ENCODE assay signal across 10 mouse cellular contexts in the genomic region with DNA sequence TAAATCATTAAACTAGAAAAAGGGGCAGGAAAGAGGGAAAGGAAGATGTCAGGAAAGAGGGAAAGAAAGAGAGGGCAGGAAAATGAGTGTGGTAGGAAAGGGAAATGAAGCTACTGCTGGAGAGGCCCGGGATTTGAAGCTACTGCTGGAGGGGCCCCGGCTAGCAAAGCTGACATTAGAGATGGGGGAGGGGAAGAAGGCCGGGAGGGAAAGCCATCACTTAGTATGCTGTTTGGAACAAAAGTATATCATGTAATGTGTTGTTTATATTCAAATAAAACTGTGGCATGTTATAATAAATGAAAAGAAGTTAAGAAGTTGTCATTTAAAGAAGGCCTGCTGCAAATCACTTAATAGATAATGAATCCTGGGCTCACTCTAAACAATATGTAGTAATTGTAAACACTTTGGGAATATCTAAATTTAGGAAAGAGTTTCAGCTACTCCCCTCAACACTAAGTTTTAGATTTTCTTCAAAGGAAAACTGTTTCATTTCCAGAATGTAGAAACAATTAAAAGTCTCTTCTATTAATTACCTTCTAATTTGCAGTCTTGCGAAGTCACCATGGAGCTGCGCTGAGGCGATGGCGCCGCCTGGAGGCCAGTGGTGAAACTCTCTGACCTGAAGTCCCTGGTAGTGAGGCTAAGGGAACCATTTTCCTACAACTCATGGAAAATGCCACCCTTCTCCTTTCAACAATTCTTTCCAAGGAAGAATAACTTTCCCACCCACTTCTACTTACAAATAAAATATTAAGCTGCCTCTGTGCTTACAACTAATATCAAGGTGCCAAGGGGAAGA.
DNase-seq lines count a peak whose midpoint lies in the region; ATAC-seq and TF ChIP-seq lines count a peak whose summit lies in the region.
"Had no signal": no experiment of that assay in that cellular context is flagged by ENCODE, and none has a peak within 500 bp of the region (broad histone marks: within the 10 kb centered on the region; RNA-seq: fewer than 3 reads in every experiment).

No protein-coding gene starts in this region.

- no peaks in the 10 kb centered on the region for H3K4me1 ChIP-seq in kidney, adult 2 months (ENCODE audit: control insufficient read depth, insufficient read depth, low read length)
- peaks cover 10% of the 10 kb centered on the region; the same call in 1 of the 2 replicates for H3K4me1 ChIP-seq in kidney, embryonic 15.5 days
- H3K4me1 ChIP-seq in neural tube, embryonic 14.5 days (ENCODE audit: control insufficient read depth, insufficient read depth, low read length) = no peaks in the 10 kb centered on the region
- H3K4me1 ChIP-seq: embryonic facial prominence, embryonic 13.5 days had no signal

- H3K27ac ChIP-seq in kidney, adult 2 months (ENCODE audit: insufficient read depth, low read depth, low read length) = no peak overlapping the region
- no peak overlapping the region for H3K27ac ChIP-seq in kidney, embryonic 15.5 days
- H3K27ac ChIP-seq in neural tube, embryonic 14.5 days (ENCODE audit: low read depth, low read length) = no peak overlapping the region
- H3K27ac ChIP-seq: embryonic facial prominence, embryonic 13.5 days; macrophage had no signal

- no peak overlapping the region for H3K9ac ChIP-seq in kidney, embryonic 15.5 days
- no peak overlapping the region for H3K9ac ChIP-seq in neural tube, embryonic 14.5 days (replicated peaks; ENCODE audit: low read depth, low read length)
- H3K9ac ChIP-seq: embryonic facial prominence, embryonic 13.5 days had no signal

- ATAC-seq in kidney, embryonic 15.5 days (replicated peaks; ENCODE audit: low FRiP score) = no peak
- peak; percentile 82 for ATAC-seq in common myeloid progenitor, adult 5-6 weeks (replicated peaks; ENCODE audit: low read depth, poor library complexity, severe bottlenecking)
- peak; percentile 70 for ATAC-seq in neural tube, embryonic 14.5 days (ENCODE audit: low read depth)

- peak; percentile 78 for TF ChIP-seq CTCF in kidney, adult 2 months (conservative IDR thresholded peaks at IDR 0.05; ENCODE audit: insufficient read depth, insufficient read length, low read depth, low read length)

- no peak for TF ChIP-seq POLR2A in kidney, adult 2 months (IDR thresholded peaks at IDR 0.05; ENCODE audit: low read depth, low read length)

- peak; percentile 57 for DNase-seq in kidney, adult 2 months
- DNase-seq in MN1 (ENCODE audit: low spot score) = peak; percentile 59
- DNase-seq in heart, postnatal 14 days = peak; percentile 70 to 77
- DNase-seq in left cerebral cortex, postnatal 14 days (ENCODE audit: low spot score in 2 of 2) = peak; percentile 72 to 86
- no peak for DNase-seq in spleen, postnatal 14 days (ENCODE audit: low spot score in 2 of 2)

- H3K36me3 ChIP-seq in kidney, adult 2 months (ENCODE audit: control insufficient read depth, insufficient read depth, low read length) = no peaks in the 10 kb centered on the region
- no peaks in the 10 kb centered on the region for H3K36me3 ChIP-seq in kidney, embryonic 15.5 days
- H3K36me3 ChIP-seq in neural tube, embryonic 14.5 days (ENCODE audit: control insufficient read depth, insufficient read depth, low read length) = no peaks in the 10 kb centered on the region
- H3K36me3 ChIP-seq: embryonic facial prominence, embryonic 13.5 days had no signal

- intact Hi-C loops in heart, postnatal 14 days (cut with DNase I) = loop anchor here (2.0 to 10.0 kb wide), 3 partner anchors 68 to 855 kb away; no protein-coding TSS in a partner anchor
- intact Hi-C loops in left cerebral cortex, postnatal 14 days (cut with DNase I) = loop anchor here (2.0 to 5.0 kb wide), 3 partner anchors 461 to 858 kb away; partner anchors contain the start of gene Adcy2

- no peaks in the 10 kb centered on the region for H3K27me3 ChIP-seq in kidney, adult 2 months (replicated peaks; ENCODE audit: control insufficient read depth, insufficient read depth, low read length)
- H3K27me3 ChIP-seq in kidney, embryonic 15.5 days = 0 out of 2 replicates have a peak, but pooled peaks cover 5% of the 10 kb centered on the region
- H3K27me3 ChIP-seq in neural tube, embryonic 14.5 days (ENCODE audit: control insufficient read depth, insufficient read depth, low read length) = no peaks in the 10 kb centered on the region
- H3K27me3 ChIP-seq: embryonic facial prominence, embryonic 13.5 days had no signal

- no peak overlapping the region for H3K4me3 ChIP-seq in kidney, adult 2 months (ENCODE audit: insufficient read depth, low read depth, low read length)
- H3K4me3 ChIP-seq in kidney, embryonic 15.5 days (replicated peaks) = no peak overlapping the region
- H3K4me3 ChIP-seq in neural tube, embryonic 14.5 days (ENCODE audit: low read depth, low read length) = no peak overlapping the region
- H3K4me3 ChIP-seq: embryonic facial prominence, embryonic 13.5 days had no signal

- no peak overlapping the region for H3K4me2 ChIP-seq in kidney, embryonic 15.5 days
- no peak overlapping the region for H3K4me2 ChIP-seq in neural tube, embryonic 14.5 days (ENCODE audit: low read depth, low read length)
- H3K4me2 ChIP-seq: embryonic facial prominence, embryonic 13.5 days had no signal

- no peaks in the 10 kb centered on the region for H3K9me3 ChIP-seq in kidney, embryonic 15.5 days (replicated peaks)
- no peaks in the 10 kb centered on the region for H3K9me3 ChIP-seq in neural tube, embryonic 14.5 days (ENCODE audit: control insufficient read depth, low read length)
- H3K9me3 ChIP-seq: embryonic facial prominence, embryonic 13.5 days had no signal

- 16% methylated on average over 8 of the region's 8 CpGs for WGBS in kidney, adult 2 months
- WGBS in kidney, embryonic 15.5 days = 12% methylated on average over 8 of the region's 8 CpGs
- 11% methylated on average over 8 of the region's 8 CpGs for WGBS in neural tube, embryonic 14.5 days

Comparison
In these comparisons a context has a peak if more than half of its experiments do, and no peak if none do; other contexts are left out.
1. DNase-seq: peak in kidney, adult 2 months (single experiment), MN1 (single experiment), heart, postnatal 14 days (2 of 2) and left cerebral cortex, postnatal 14 days (2 of 2); none in spleen, postnatal 14 days (0 of 2).